Mouse (Mus musculus): ENCODE measurements around the gene Wbp1.
A peak's percentile ranks its signal among the peaks of the same experiment; 100 is the strongest.
"Not testable (repeated sequence)": the region's sequence is repeated elsewhere in the genome, so short reads cannot be mapped to it uniquely, and the experiment has no call there.

Wbp1 gene

GRCm38 (mm10) chr6:83120930-83121862 is at the start of gene Wbp1:
Gene Wbp1, minus strand, starts transcription at chr6:83121559.
- DNase-seq (ENCODE audit: low read depth): peak; percentile 95

- DNase-seq (ENCODE audit: low read depth): no peak
Observed at GRCm38 (mm10) chr6:83171063-83171462, 49.7 kb upstream of the Wbp1 start.

DNA sequence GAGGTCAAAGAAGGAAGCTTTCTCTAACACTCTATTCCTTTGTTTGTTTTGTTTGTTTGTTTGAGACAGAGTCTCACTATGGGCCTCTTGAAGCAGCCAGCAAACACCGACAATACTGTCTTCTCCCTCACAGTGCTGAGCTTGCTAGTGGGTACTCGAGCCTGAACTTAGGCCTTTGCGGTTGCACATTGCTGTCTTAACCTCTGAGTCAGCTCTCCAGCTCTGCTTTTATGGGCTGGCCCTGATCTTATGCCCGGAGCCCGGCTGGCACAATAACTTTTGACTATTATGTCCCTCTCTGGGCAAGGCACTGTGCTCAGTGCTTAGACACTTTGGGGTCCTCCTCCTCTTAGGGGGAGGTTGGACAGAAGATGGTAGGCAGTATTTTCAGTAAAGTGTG is 48.5 kb upstream of the Wbp1 start:
- no peak for DNase-seq (ENCODE audit: low read depth)

DNA sequence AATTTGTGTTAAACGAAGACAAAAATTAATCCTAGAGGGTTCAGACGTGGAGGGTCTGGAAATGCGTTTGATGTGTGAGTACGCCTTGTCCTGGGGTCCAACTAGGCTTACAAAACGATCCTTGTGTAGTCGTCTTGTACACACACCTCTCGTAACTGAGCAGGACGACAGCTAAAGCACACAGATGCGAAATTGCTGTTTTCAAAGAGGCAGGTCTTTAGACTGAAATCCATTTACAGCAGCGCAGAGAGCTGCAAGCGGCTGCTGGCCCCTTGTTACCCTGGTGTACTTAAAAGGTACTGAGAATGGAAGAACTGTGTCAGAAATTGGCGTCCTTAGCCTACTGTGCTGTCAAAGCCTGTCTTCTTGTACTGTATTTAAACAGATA is 44.9 kb upstream of the Wbp1 start:
- no peak for DNase-seq (ENCODE audit: low read depth)

DNA sequence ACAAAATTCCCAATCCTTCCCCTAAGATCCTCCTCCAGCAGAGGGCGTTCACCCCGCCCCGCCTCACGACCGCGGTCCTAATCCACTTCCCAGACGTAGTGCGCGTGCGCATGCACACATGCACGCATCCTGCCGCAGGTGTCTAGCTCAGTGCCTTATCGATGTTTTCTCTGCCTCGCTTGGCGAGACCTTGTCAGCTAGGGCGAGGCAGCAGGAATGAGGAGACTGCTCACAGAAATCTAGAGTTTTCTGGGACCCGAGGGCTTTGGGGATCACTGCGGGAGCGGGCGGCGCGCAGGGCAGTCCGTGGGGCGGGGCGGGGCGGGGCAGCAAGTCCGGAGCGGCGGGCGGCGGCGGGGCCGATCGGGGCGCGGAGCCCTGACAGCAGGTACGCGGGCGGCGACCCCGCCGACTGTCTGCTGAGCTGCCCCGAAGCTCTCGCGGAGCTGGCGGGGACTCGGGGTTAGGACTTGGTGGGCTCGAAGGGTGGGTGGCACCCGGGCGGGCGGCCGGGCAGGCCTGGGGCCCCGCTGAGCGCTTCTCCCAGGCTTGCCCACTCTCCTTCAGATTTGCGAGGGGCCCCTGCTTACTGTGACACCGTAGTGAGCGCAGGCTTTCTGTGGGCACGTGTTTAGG is 44.4 kb upstream of the Wbp1 start, which contains the start of gene Dctn1:
TSS of gene Dctn1 (plus strand) at position 314 of the 636 bp plus-strand sequence.
- DNase-seq (ENCODE audit: low read depth): peak; percentile 90

DNA sequence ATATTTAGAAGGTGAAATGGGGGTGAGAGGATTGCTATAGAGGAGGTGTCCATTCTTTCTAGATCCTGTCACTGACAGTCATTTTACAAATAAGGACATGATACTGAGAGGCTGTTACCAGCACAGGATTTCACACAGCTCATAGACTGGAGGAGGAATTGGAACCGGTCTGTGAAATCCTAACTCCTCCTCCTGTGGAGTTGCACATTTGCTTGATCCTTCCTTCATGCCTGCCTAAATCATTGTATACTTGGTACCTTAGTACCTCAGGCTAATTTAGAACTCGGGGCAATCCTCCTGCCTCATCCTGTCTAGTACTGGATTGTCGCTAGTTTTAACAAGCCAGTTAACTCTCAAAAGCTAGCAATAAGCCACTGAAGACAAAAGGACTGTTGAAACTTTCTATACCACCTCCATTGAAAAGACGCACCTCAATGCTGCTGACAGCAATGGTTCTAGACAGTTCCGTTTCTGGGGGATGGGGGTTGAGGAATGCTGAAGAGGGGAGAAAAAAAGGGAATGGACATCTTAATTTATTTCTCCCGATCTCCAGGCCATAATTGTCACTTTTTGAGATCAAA is 43.8 kb upstream of the Wbp1 start:
- no peak for DNase-seq (ENCODE audit: low read depth)

- no peak for DNase-seq (ENCODE audit: low read depth)
Observed at GRCm38 (mm10) chr6:83162701-83163100, 41.3 kb upstream of the Wbp1 start.

DNA sequence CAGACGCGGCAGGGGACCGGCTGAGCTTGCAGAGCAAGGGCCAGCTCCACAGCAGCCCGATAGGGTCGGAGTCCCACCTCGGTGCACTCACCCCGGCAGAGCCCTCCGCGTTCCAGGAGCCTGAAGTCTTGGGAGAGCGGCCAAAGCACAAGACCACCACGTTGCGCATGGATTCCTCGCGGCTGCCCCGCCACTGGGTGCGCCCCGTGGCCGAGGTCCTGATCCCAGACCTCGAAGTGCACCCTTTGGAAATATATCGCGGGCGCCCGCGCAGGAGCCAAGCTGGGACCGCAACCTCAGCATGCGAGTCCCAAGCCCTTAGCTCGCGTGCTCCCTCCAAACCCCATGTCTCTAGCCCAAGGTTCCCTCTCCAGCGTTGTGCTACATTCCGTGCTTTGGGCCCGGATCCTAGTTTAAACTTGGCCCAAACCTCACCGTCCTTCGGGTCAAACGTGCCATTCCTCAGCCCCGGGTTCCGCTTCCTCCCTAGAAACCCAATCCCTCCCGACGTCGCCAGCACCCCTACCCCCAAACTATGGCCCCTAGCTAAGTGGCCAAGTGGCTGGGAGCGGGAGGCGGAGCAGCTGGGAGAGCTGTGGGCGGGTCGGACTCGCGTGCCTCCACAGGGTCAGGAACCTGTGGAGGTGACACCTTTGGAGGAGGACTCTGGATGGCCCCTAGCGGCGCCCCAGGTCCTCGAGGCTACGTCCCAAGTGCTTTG is 40.7 kb upstream of the Wbp1 start:
- DNase-seq (ENCODE audit: low read depth): no peak

- no peak for DNase-seq (ENCODE audit: low read depth)
Observed at GRCm38 (mm10) chr6:83161442-83161841, 40.1 kb upstream of the Wbp1 start.

- not testable (repeated sequence) for DNase-seq (ENCODE audit: low read depth)
Observed at GRCm38 (mm10) chr6:83159456-83159855, 38.1 kb upstream of the Wbp1 start.

DNA sequence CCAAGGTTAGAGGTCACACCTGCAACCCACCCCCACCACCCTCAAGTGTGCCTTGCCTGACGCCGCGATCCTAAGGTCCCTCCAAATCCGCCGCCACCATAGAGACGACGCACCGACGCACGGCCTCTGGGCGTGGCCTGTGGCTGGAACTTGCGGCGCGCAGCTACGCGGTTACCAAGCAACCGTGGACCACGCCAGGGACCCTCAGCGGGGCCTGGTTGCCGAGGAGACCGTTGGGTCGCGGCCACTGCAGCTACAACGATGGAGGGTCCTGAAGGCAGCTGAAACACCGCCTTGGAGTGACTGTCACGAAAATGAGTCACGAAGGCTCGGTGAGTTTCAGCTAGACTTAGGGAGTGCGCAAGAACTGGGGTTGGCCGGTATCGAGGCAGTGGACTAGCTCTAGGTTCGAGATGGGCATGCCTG is 34.9 kb upstream of the Wbp1 start, which contains the start of the genes Wdr54 and 1700003E16Rik:
TSS of gene Wdr54 (minus strand) at position 139 of the 426 bp plus-strand sequence.
TSS of gene 1700003E16Rik (plus strand) at position 146 of the 426 bp plus-strand sequence.
- no peak for DNase-seq (ENCODE audit: low read depth)

DNA sequence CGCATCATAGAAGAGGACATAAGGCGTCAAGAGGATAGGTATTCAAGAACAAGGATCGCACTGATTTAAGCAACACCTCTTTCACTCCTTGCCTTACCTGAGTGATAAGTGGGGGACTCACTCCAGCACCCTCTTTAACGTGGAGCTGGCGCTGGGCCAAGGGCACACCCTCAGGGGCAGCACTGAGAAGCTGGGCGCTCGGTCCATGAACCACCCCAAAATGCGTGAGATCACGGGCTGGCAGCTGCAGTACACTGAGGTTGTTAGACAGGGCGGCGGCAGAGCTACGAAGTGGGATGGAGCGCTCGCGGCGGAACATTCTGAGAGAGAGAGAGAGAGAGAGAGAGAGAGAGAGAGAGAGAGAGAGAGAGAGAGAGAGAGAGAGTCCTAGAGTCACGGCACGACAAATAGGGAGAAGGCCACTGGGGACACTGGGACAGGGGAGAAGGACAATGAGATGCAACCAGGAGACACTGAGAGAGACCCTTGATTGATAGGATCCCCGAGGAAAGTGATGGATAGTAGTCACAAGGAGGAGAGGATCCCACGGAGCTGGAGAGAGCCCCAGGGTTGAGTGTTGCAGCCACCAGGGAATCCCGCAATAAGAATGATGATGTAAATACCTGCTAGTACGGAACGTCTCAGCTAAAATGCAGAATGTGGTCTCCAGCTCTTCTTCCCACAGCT is 34.3 kb upstream of the Wbp1 start:
- DNase-seq (ENCODE audit: low read depth): no peak

DNA sequence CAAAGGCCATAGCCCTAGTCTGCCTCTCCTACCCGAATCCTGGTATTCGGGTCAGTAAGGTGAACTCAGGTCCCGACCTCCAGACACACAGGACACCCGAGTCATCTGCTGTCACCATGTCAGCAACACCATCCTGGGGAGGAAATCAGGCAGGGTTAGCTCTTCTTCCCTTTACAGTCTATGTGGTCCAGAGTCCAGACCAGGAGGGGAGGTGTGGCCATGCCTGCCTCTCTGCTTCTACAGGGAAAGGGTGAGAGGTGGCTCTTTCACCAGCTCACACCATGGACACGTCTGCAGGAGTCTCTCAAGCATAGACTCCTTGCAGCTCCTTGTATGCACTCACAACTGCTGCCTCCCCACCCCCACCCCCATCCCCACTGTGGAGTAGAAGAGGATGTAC is 32.1 kb upstream of the Wbp1 start:
- DNase-seq (ENCODE audit: low read depth): no peak

DNA sequence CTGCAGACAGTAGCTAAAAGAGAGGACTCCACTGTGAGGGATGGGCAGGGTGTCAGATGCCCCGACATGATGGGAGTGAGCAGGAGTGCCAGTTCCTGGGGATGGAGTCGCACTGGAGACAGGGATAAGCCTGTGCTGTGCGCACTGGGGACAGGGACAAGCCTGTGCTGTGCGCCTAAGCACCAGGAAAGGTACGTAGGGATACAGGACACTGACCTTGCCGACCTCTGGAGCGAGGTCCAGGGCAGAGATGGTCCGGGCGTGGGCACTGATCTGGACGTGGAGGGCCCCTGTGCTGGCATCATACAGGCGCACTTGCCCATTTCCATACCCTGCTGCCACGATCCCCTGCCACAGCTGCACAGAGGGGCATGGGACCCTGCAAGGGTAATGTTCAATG is 31.7 kb upstream of the Wbp1 start:
- DNase-seq (ENCODE audit: low read depth): no peak

DNA sequence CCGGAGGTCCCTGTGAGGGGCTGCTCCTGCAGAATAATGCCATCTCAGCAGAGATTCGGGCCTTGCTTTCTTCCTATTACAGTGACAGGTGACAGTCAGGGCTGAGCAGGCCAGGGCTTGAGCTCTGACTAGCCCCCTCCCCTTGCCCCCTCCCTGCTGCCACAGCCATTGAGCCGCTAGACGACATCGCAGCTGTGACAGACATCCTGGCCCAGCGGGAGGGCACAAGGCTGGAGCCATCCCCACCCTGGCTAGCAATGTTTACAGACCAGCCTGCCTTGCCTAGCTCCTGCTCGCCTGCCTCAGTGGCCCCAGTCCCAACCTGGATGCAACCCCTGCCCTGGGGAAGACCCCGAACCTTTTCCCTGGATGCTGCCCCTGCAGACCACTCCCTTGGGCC is 30.4 kb upstream of the Wbp1 start:
- DNase-seq (ENCODE audit: low read depth): no peak

DNA sequence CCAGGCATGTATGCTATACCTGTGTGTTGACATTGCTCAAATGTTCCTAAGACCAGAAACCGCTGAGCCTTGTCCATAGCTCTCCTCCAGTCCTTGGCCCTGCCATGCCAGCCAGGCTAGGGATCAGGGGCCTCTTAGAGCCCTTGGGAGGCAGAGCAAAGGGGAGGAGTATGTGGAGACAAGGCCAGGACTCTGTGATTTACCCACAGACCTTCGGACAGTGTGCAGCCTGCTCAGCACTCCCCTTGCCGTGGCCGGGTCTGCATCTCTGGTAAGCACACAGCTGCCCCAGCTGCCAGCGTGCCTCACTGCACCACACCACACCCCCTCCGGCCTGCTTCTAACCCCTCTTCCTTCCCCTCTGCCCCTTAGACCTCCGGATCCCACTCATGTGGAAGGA is 25.9 kb upstream of the Wbp1 start:
- no peak for DNase-seq (ENCODE audit: low read depth)

DNA sequence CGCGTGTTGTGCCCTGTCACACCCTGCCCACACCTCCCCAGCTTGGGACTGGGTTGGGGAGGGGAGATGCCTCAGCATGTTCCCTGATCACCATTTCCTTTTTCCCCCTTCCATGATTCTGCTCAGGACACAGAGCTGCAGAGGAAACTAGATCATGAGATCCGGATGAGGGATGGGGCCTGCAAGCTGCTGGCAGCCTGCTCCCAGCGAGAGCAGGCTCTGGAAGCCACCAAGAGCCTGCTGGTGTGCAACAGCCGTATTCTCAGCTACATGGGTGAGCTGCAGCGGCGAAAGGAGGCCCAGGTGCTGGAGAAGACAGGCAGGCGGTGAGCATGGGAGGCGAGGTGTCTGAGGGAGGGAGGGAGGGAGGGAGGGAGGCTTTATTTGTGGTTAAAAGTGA is 24.4 kb upstream of the Wbp1 start:
- no peak for DNase-seq (ENCODE audit: low read depth)

- no peak for DNase-seq (ENCODE audit: low read depth)
Observed at GRCm38 (mm10) chr6:83145209-83145608, 23.9 kb upstream of the Wbp1 start.

DNA sequence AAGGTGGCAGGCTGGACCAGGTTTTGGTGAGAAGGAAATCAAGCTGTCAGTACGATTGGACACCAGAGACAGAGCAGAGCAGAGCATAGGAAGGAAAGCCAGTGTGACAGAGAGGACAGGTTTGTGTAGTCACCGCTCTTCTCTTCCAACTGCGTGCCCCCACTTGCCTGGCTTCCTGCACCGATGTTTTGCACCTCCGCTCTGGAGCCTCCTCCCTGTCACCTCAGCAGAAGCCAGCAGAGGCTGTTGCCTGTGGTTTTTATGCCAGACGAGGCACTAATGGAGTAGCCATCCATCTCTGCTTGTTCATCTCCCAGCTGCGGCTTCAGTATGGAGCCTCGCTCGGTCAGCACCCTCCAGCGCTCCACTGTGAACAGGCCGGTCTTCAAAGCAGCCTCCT is 21.5 kb upstream of the Wbp1 start:
- no peak for DNase-seq (ENCODE audit: low read depth)

- no peak for DNase-seq (ENCODE audit: low read depth)
Observed at GRCm38 (mm10) chr6:83142211-83142731, 20.9 kb upstream of the Wbp1 start.

DNA sequence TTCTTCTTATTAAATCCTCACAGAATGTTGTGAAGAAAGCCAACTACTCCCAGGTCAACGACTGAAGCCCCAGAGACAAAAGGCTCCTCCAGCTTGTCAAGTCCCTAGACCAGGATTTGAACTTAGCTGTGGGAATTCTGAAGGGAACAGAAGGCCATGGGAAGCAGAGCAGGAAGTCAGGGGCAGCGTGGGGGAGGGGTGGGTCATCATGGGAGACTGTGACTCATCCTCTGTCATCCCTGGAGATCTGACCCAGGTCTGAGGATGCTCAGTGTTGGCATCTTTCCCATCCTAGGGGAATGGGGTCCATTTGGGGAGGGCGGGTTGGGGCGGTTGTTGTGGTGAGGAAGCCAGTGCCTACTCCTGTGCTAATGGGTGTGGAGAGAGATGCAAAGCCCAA is 20.3 kb upstream of the Wbp1 start:
- no peak for DNase-seq (ENCODE audit: low read depth)
